Mouse (Mus musculus): ENCODE data around the gene Map6. TPM values are rescaled to one million over a fixed set of nuclear protein-coding genes. Genes with fewer than 3 reads are reported as not detected.
A peak's percentile ranks its signal among the peaks of the same experiment; 100 is the strongest.

Gene Map6
- polyA plus RNA-seq (2016; fragmentation: Nextera tagmentation; extraction: Ambion mirVana) = 3.0 and 3.4 TPM in 2 replicates

- peaks cover 57% of the 10 kb centered on the region for H3K27me3 ChIP-seq (replicated peaks)
- H3K27ac ChIP-seq (ENCODE audit: poor library complexity, severe bottlenecking) = no peak within 1 kb of the TSS
- WGBS = 1% methylated on average over 34 of the region's 34 CpGs
- H3K9ac ChIP-seq = peak within 1 kb of the TSS; percentile 51
- H3K4me3 ChIP-seq = peak within 1 kb of the TSS; percentile 53
- no peaks in the 10 kb centered on the region for H3K9me3 ChIP-seq (replicated peaks)
- ATAC-seq (ENCODE audit: insufficient number of reproducible peaks, low FRiP score) = no peak
- H3K4me2 ChIP-seq = peak within 1 kb of the TSS; percentile 83
- no peaks in the 10 kb centered on the region for H3K36me3 ChIP-seq
- peaks cover 37% of the 10 kb centered on the region for H3K4me1 ChIP-seq (replicated peaks)
Measured at GRCm38 (mm10) chr7:99267251-99267896, at the start of gene Map6. Map6 (plus strand) TSS chr7:99267447.

GRCm38 (mm10) chr7:99224225-99224624, 43.0 kb upstream of the Map6 start:
- Histone ChIP-seq H3K27me3 (replicated peaks) (no peaks in the 10 kb centered on the region), H3K27ac (ENCODE audit: poor library complexity, severe bottlenecking) (no peak overlapping the region), H3K9ac (no peak overlapping the region), H3K36me3 (no peaks in the 10 kb centered on the region), H3K9me3 (replicated peaks) (no peaks in the 10 kb centered on the region), H3K4me2 (no peak overlapping the region), H3K4me3 (no peak overlapping the region), H3K4me1 (replicated peaks) (peaks cover 4% of the 10 kb centered on the region; the same call in 1 of the 2 replicates)
- no peak for ATAC-seq (ENCODE audit: insufficient number of reproducible peaks, low FRiP score)
- WGBS = 72% methylated on average over 7 of the region's 7 CpGs

DNA sequence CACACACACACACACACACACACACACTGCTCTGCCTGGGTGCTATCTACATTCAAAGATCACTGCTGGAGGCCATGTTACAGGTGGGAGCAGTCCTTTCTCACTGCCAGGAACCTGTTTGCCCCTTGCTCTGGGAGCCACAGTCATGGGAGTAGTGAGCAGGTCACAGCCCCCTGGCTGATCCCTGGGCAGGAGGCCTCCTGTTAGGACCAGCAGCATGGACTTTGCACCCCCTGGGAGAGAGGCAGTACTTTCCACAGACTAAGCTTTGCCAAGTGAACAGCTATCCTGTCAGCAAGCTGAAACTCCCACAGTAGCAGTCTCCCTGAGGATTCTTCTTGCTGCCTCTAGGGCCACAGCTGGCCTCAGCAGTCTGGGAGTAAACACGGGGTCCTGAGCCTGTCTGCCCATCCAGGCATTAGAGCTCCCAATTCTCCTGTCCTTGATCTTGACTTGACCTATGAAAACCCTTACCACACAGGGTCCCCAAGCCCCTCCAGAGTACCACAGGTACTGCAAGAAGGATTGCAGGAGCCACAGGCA, 42.5 kb upstream of the Map6 start:
- Histone ChIP-seq H3K9ac (no peak overlapping the region), H3K4me1 (replicated peaks) (peaks cover 4% of the 10 kb centered on the region; the same call in 1 of the 2 replicates), H3K9me3 (replicated peaks) (no peaks in the 10 kb centered on the region), H3K4me2 (no peak overlapping the region), H3K27ac (ENCODE audit: poor library complexity, severe bottlenecking) (no peak overlapping the region), H3K4me3 (no peak overlapping the region), H3K36me3 (no peaks in the 10 kb centered on the region), H3K27me3 (replicated peaks) (no peaks in the 10 kb centered on the region)
- no peak for ATAC-seq (ENCODE audit: insufficient number of reproducible peaks, low FRiP score)
- 54% methylated on average over 1 of the region's 1 CpGs for WGBS

DNA sequence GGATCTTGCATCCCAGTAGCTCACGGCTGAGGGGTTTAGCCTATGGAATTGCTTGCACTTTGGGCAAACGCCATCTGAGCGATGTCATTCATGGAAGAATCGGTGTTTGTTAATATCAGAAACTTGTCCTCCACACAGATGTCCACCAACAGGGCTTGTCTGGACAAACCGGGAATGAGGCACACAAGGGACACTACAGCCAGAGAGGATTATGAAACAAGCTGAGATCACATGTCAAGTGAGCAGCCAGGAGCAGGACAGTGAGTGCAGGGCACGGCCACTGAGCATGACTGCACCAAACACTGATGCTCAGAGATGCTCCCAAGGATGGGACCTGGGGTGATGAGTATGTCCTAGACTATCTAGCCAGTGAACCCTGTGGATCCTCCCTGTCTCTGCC, 41.8 kb upstream of the Map6 start:
- Histone ChIP-seq H3K4me1 (replicated peaks) (peaks cover 7% of the 10 kb centered on the region), H3K36me3 (no peaks in the 10 kb centered on the region), H3K9ac (no peak overlapping the region), H3K27ac (ENCODE audit: poor library complexity, severe bottlenecking) (no peak overlapping the region), H3K4me3 (no peak overlapping the region), H3K27me3 (replicated peaks) (no peaks in the 10 kb centered on the region), H3K9me3 (replicated peaks) (no peaks in the 10 kb centered on the region), H3K4me2 (no peak overlapping the region)
- ATAC-seq (ENCODE audit: insufficient number of reproducible peaks, low FRiP score) = no peak
- WGBS = 72% methylated on average over 6 of the region's 6 CpGs

- no peak overlapping the region for H3K4me3 ChIP-seq
- no peaks in the 10 kb centered on the region for H3K36me3 ChIP-seq
- H3K9ac ChIP-seq = no peak overlapping the region
- H3K4me2 ChIP-seq = no peak overlapping the region
- ATAC-seq (ENCODE audit: insufficient number of reproducible peaks, low FRiP score) = no peak
- 83% methylated on average over 10 of the region's 10 CpGs for WGBS
- peaks cover 7% of the 10 kb centered on the region for H3K4me1 ChIP-seq (replicated peaks)
- H3K27me3 ChIP-seq (replicated peaks) = no peaks in the 10 kb centered on the region
- no peaks in the 10 kb centered on the region for H3K9me3 ChIP-seq (replicated peaks)
- H3K27ac ChIP-seq (ENCODE audit: poor library complexity, severe bottlenecking) = no peak overlapping the region
Measured at GRCm38 (mm10) chr7:99226662-99227061, 40.6 kb upstream of the Map6 start.

DNA sequence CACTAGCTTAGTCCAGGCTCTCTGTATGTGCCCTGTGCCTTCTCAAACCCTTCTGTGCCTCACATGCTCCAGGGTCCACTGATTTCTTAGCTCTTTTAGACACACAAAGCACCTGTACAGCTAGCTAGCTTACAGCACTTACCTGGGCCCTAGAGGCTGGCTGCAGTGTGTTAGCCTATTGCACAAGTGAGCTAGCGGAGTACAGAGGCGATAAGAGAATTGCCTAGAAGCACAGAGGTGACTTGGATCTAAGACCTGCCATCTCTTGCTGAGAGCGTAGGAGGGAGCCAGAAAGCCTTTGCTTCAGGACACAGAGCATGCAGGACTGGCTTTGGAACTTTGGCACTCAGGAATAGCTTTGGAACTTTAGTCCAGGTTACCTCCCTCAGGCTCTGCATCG, 40.0 kb upstream of the Map6 start:
- H3K36me3 ChIP-seq = no peaks in the 10 kb centered on the region
- 90% methylated on average over 4 of the region's 4 CpGs for WGBS
- H3K27me3 ChIP-seq (replicated peaks) = no peaks in the 10 kb centered on the region
- H3K4me1 ChIP-seq (replicated peaks) = peaks cover 7% of the 10 kb centered on the region
- no peak for ATAC-seq (ENCODE audit: insufficient number of reproducible peaks, low FRiP score)
- H3K4me3 ChIP-seq = no peak overlapping the region
- no peak overlapping the region for H3K9ac ChIP-seq
- no peak overlapping the region for H3K4me2 ChIP-seq
- no peak overlapping the region for H3K27ac ChIP-seq (ENCODE audit: poor library complexity, severe bottlenecking)
- H3K9me3 ChIP-seq (replicated peaks) = no peaks in the 10 kb centered on the region

DNA sequence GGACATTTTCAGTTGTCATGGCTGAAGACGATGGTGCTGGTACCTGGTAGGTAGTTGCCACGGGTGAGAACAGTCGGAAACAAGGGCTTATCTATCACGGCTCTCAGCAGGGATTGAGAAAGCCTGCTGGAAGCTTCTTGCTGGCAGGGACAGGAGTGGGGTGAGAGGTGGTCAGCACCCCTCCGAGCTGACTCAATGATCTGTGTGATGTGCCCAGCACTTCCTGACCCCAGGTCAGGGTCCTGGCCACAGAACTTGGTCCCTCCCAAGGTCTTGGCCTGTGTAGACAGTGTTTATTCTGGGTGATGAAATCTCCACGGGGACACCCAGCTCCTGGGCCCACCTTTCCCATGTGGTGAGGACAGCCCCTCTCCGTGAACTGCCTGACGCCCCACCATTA, 38.4 kb upstream of the Map6 start:
- peaks cover 7% of the 10 kb centered on the region for H3K4me1 ChIP-seq (replicated peaks)
- no peak overlapping the region for H3K27ac ChIP-seq (ENCODE audit: poor library complexity, severe bottlenecking)
- no peaks in the 10 kb centered on the region for H3K36me3 ChIP-seq
- 64% methylated on average over 8 of the region's 8 CpGs for WGBS
- H3K4me3 ChIP-seq = no peak overlapping the region
- no peak overlapping the region for H3K4me2 ChIP-seq
- ATAC-seq (ENCODE audit: insufficient number of reproducible peaks, low FRiP score) = no peak
- no peaks in the 10 kb centered on the region for H3K9me3 ChIP-seq (replicated peaks)
- no peaks in the 10 kb centered on the region for H3K27me3 ChIP-seq (replicated peaks)
- no peak overlapping the region for H3K9ac ChIP-seq

GRCm38 (mm10) chr7:99229411-99229810, 37.8 kb upstream of the Map6 start:
- Histone ChIP-seq H3K27me3 (replicated peaks) (no peaks in the 10 kb centered on the region), H3K4me1 (replicated peaks) (peaks cover 7% of the 10 kb centered on the region), H3K9me3 (replicated peaks) (no peaks in the 10 kb centered on the region), H3K4me3 (no peak overlapping the region), H3K27ac (ENCODE audit: poor library complexity, severe bottlenecking) (no peak overlapping the region), H3K4me2 (no peak overlapping the region), H3K36me3 (no peaks in the 10 kb centered on the region), H3K9ac (no peak overlapping the region)
- peak; percentile 47; the same call in 1 of the 2 replicates for ATAC-seq (ENCODE audit: insufficient number of reproducible peaks, low FRiP score)
- 33% methylated on average over 2 of the region's 2 CpGs for WGBS

DNA sequence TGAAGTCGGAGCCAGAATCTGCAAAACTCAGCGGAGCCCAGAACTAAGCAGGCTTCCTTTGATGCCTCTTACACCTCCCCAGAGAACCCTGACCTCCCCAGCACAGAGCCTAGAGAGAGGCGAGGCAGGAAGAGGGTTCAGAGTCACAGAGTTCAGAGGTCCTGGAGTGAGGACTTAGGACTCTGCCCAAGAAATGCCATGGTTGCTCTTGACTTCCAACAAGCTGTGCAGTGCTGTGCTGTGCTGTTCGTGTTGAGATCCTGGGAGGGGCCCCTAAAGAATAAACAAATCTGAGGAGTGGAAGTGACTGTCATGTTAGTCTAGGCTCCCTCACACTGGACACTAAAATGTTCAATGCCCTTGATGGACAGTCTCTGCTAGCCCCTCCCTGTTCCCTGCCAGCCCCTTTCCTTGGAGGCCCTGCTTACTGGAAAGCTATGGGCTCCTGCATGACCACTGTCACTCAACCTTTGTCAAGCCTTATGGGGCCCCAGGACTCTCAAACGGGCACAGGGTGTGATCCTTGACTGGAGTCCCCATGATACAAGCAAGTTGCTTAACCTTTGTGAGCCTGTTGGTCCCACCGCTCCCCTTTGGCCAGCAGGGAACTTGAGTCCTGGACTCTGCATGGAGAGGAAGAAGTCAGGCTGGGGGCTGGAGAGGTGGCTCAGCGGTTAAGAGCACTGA, 37.0 kb upstream of the Map6 start:
- Histone ChIP-seq H3K9ac (no peak overlapping the region), H3K27ac (ENCODE audit: poor library complexity, severe bottlenecking) (no peak overlapping the region), H3K4me2 (no peak overlapping the region), H3K36me3 (no peaks in the 10 kb centered on the region), H3K4me3 (no peak overlapping the region), H3K27me3 (replicated peaks) (no peaks in the 10 kb centered on the region), H3K4me1 (replicated peaks) (peaks cover 7% of the 10 kb centered on the region), H3K9me3 (replicated peaks) (no peaks in the 10 kb centered on the region)
- ATAC-seq (ENCODE audit: insufficient number of reproducible peaks, low FRiP score) = no peak
- WGBS = 75% methylated on average over 7 of the region's 7 CpGs

GRCm38 (mm10) chr7:99232571-99232970, 34.7 kb upstream of the Map6 start:
- H3K9me3 ChIP-seq (replicated peaks) = no peaks in the 10 kb centered on the region
- 71% methylated on average over 6 of the region's 6 CpGs for WGBS

DNA sequence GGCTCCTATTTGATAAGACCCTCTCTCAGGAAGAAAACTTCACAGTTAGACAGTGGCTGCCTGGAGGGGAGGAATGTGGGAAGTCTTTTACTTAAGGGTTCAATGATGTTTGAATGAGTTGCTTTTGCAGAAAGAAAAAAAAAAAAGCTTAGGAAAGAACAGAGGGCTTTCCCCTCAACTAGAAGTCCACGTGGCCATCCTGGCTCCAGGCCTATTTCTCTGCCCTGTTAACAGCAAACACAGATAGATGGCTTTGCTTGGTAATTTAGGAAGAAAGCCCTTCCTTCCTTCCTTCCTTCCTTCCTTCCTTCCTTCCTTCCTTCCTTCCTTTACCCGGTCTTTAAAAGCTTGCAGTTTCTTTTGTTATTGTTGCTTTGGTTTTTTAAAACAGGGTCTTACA, 32.3 kb upstream of the Map6 start:
- Histone ChIP-seq H3K36me3 (no peaks in the 10 kb centered on the region), H3K4me1 (replicated peaks) (peaks cover 23% of the 10 kb centered on the region), H3K9ac (no peak overlapping the region), H3K4me2 (no peak overlapping the region), H3K9me3 (replicated peaks) (no peaks in the 10 kb centered on the region), H3K27ac (ENCODE audit: poor library complexity, severe bottlenecking) (no peak overlapping the region), H3K27me3 (replicated peaks) (peaks cover 10% of the 10 kb centered on the region; the same call in 1 of the 2 replicates), H3K4me3 (no peak overlapping the region)
- WGBS = 39% methylated on average over 2 of the region's 2 CpGs
- no peak for ATAC-seq (ENCODE audit: insufficient number of reproducible peaks, low FRiP score)

More at GRCm38 (mm10) chr7:99232571-99232970, 34.7 kb upstream of the Map6 start:
- Histone ChIP-seq H3K36me3 (no peaks in the 10 kb centered on the region), H3K27me3 (replicated peaks) (no peaks in the 10 kb centered on the region), H3K4me3 (no peak overlapping the region), H3K9ac (no peak overlapping the region), H3K27ac (ENCODE audit: poor library complexity, severe bottlenecking) (no peak overlapping the region), H3K4me1 (replicated peaks) (peaks cover 15% of the 10 kb centered on the region), H3K4me2 (no peak overlapping the region)
- no peak for ATAC-seq (ENCODE audit: insufficient number of reproducible peaks, low FRiP score)

Measured in heart, embryonic 12.5 days (tissue).